Mouse (Mus musculus) neutrophil, adult 59 days (primary cell): ENCODE measurements around the gene Zfp819. TPM values are rescaled to one million over a fixed set of nuclear protein-coding genes. Genes with fewer than 3 reads are reported as not detected.

Source experiments
- total RNA-seq, 2 experiments: library from RNA; stranded (reverse); gene quantifications; 1 replicate in 1 of 2; 2 replicates in 1 of 2; pipeline ENCODE4 v1.2.4; 2023

Gene Zfp819
- total RNA-seq = under 1 TPM; 0.62 to 0.78 TPM

DNA sequence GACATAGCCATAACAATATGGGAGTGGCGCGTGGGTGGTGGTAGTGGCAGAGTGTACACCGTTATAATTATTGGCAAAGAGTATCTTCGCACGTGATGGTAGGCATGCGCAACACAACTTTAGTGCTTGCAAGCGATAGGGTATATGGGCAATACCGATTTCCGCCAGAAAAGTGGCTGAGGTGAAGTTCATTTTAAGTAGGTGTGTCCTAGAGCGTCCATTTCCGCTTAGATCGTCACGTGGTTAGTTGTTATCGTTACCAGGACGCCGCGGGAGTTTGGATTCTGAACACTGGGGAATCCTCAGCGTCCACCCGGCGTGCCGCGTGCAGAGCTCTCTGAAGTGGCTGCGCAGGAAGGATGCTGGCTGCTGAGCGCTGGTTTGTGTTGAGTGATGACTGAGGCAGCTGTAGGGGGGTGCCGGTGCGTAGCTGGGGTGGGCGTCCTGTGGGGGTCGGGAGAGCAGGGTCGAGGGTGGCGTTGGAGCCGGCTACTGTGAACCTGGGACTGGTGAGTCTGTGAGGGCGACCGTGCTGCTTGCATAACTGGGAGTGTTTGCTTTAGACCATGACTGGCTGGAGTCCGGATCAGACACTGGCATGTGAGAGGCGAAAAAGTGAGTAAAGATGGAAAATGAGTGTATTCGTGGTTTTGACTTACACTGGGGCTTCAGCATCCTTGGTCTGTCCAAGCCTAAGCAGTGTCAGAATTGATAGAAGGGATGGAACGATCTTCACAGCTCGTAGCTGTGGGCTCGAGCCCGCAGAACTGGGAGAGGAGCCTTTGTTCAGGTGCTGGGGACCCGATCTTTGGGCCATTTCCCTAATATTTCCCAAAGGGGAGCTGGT, at the start of gene Zfp819:
Gene Zfp819, plus strand, starts transcription at position 274 of the 847 bp plus-strand sequence.

GRCm38 (mm10) chr7:43562006-43562633, 44.8 kb upstream of the Zfp819 start, which contains the start of gene Zfp658:
Gene Zfp658, plus strand, starts transcription at chr7:43562256.

GRCm38 (mm10) chr7:43579440-43580171, 27.4 kb upstream of the Zfp819 start, which contains the start of gene Zfp719:
Gene Zfp719, plus strand, starts transcription at chr7:43579610.

GRCm38 (mm10) chr7:43634500-43634899, 27.5 kb downstream of the Zfp819 start, which contains the start of gene Ceacam18:
Gene Ceacam18, plus strand, starts transcription at chr7:43634707.

GRCm38 (mm10) chr7:43660002-43660401, 53.0 kb downstream of the Zfp819 start, which contains the start of gene Siglece:
Gene Siglece, minus strand, starts transcription at chr7:43660161.

Other genes with a start within 250 kb of the Zfp819 start
- 10 to 100 TPM; 55.9 to 59.4 TPM for gene Siglecg, start 199.0 kb upstream of the Zfp819 start, total RNA-seq
- not detected for gene Lim2, start 179.5 kb upstream of the Zfp819 start, total RNA-seq
- 10 to 100 TPM; 31.3 to 31.9 TPM for gene Nkg7, start 170.1 kb upstream of the Zfp819 start, total RNA-seq
- gene Cldnd2, start 166.4 kb upstream of the Zfp819 start, total RNA-seq = under 1 TPM in 1 of 2 experiments, not detected in 1; 0.62 TPM
- 10 to 100 TPM; 58.6 to 71.6 TPM for gene Etfb, start 163.1 kb upstream of the Zfp819 start, total RNA-seq
- gene Gm45233, start 163.0 kb upstream of the Zfp819 start, total RNA-seq = not detected
- 10 to 100 TPM in 1 of 2 experiments, 1 to 10 TPM in 1; 8.3 to 14.7 TPM for gene Vsig10l, start 144.0 kb upstream of the Zfp819 start, total RNA-seq
- gene Iglon5, start 117.1 kb upstream of the Zfp819 start, total RNA-seq = not detected
- under 1 TPM in 1 of 2 experiments, not detected in 1; 0.18 TPM for gene 4931406B18Rik, start 101.2 kb upstream of the Zfp819 start, total RNA-seq
- gene Cd33, start 62.7 kb upstream of the Zfp819 start, total RNA-seq = 100 to 1,000 TPM; 465 to 478 TPM
- 1 to 10 TPM; 2.5 to 3.0 TPM for gene Zfp658, start 44.9 kb upstream of the Zfp819 start, total RNA-seq
- gene Zfp719, start 27.6 kb upstream of the Zfp819 start, total RNA-seq = 10 to 100 TPM; 10.9 to 12.6 TPM
- not detected for gene Ceacam18, start 27.5 kb downstream of the Zfp819 start, total RNA-seq
- gene Siglece, start 53.0 kb downstream of the Zfp819 start, total RNA-seq = 100 to 1,000 TPM; 152 to 169 TPM
- 1 to 10 TPM; 2.7 to 4.6 TPM for gene Ctu1, start 64.8 kb downstream of the Zfp819 start, total RNA-seq
- gene Klk14, start 83.2 kb downstream of the Zfp819 start, total RNA-seq = not detected
- not detected for gene Klk13, start 105.4 kb downstream of the Zfp819 start, total RNA-seq
- gene Klk12, start 161.7 kb downstream of the Zfp819 start, total RNA-seq = not detected
- not detected for gene Klk11, start 167.4 kb downstream of the Zfp819 start, total RNA-seq
- gene Klk10, start 173.9 kb downstream of the Zfp819 start, total RNA-seq = not detected
- gene Klk9, start 184.7 kb downstream of the Zfp819 start, total RNA-seq = not detected
- gene Klk8, start 190.4 kb downstream of the Zfp819 start, total RNA-seq = 1 to 10 TPM; 2.1 to 4.1 TPM
- gene Klk7, start 204.1 kb downstream of the Zfp819 start, total RNA-seq = not detected
- gene Klk6, start 217.3 kb downstream of the Zfp819 start, total RNA-seq = not detected
- gene Klk5, start 234.8 kb downstream of the Zfp819 start, total RNA-seq = not detected